Mouse (Mus musculus) lung, adult 2 months (tissue): ENCODE data around the gene Uggt1.

Experiments used
- CTCF ChIP-seq: fragments of 200-500 bp; IDR thresholded peaks from 2 replicates; pipeline ENCODE4 v1.5.1; 2011; ENCODE audit warnings: mild to moderate bottlenecking, low read length, control low read depth; ENCODE audit not compliant: insufficient read depth
- POLR2A ChIP-seq: fragments of 200-500 bp; IDR thresholded peaks from 2 replicates; pipeline ENCODE4 v1.6.1; 2011; ENCODE audit warnings: low read depth, mild to moderate bottlenecking, control low read depth, low read length, borderline replicate concordance; ENCODE audit errors: extremely low read depth

DNA sequence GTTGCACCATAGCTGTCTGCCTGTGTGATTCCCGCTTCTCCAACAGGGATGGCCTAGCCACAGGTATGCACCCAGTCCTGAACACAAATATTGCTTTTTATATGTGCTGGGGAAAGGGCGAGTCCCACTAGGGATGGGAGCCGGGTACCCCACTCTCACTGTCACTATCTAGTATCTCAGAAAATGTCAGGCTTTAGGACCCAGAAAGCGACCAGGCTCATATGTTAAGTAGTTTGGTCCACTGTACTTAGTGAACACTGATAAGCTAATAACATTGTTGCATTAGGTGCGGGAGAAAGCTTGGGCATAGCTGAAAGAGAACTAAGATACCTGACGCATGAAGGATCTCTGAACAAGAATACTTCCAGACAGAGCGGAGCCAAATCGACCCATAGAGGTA lies 112.8 kb downstream of the Uggt1 start:
- TF ChIP-seq CTCF (no peak), POLR2A (no peak)
